Mouse (Mus musculus): ENCODE measurements at regions not wholly inside any gene's neighbourhood (a gene's known extent, or its start where the extent isn't known, plus 50 kb on each side); places are given as distances from the start of the nearest gene placed in this dataset.

- DNase-seq: no peak
Observed at GRCm38 (mm10) chr15:12066857-12067211, 50.8 kb upstream of the Zfr start.

- peak; percentile 82 for DNase-seq
Observed at GRCm38 (mm10) chr15:12066176-12066856, 51.3 kb upstream of the Zfr start.

DNA sequence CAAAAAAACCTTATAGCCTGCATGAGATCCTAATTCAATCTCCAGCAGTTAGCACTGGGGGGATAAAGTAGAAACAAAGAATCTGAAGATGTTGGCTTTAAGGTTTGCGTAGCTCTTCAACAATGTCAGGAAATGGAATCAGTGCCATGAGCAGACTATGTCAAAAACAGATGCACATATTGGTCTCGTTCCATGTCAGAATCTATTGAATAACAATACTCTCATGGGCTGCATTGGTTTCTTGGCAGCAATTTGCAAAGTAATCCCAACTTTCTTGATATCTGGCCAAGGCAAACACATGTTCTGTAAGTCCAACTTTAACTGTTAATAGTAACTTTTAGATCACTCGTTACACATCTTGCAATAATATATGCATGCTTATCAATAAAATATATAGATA lies 58.1 kb upstream of the Sub1 start:
- DNase-seq: no peak

DNA sequence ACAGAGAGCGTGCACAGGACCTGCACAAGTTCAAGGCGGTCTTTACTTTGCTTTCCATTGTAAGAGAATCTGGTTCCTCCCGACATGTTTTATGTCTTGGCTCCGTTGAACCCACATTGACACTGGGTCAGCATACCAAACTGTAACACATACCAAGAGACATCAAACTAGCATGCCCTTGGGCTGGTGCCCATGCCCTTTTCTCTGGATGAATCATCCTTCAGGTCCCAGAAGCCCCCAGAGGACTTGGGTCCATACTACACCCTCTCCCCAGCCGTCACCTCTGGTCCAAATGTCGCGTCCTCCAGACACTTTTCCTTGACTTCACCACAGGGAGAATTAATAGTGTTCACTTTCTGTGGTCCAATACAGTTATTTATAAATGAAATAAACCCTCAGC lies 56.8 kb upstream of the Sub1 start:
- no peak for DNase-seq

- DNase-seq: no peak
Observed at GRCm38 (mm10) chr15:12048965-12049364, 52.2 kb upstream of the Sub1 start.

- no peak for DNase-seq
Observed at GRCm38 (mm10) chr15:12048214-12048507, 51.4 kb upstream of the Sub1 start.

DNA sequence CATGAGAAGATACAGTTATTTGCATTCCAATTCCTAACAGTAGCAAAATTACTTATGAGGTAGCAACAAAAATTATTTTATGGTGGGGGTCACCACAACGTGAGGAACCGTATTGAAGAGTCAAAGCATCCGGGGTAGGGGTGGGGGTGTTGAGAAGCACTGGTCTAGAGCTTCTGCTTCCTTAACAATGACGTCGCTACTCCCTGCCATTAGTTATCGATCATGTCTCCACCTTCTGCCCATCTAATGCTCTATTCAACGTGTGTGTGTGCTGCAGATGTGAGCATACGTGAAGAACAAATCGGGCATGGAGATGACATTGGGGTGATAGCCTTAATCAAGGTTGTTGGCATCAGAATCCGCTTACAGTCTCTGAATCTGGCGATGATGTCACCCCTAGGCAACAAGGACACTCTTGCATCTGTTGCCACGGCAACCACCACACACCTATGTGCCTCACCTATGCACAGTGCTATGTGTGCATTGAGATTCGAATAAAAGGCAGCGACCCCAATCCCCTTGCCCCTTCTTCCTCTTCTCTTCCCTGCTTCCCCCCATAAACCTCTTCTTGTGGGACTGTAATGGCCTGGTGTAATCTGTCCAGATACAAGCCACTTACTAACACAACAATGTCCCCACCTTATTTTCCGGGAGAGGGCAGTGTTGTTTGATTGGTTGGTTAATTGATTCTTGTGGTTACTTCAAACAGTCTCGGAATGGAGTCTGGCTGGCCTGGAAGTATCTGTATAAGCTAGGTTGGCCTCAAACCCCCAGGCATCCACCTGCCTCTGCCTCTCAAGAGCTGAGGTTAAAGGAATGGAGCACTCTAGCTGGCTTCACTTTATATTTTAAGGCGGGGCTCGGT lies 50.8 kb upstream of the Sub1 start:
- no peak for DNase-seq

Data from kidney, postnatal 14 days (tissue).